Mouse (Mus musculus): ENCODE results near the gene Maf.

Maf gene

GRCm38 (mm10) chr8:115705591-115706110 is 1.9 kb downstream of the Maf start:
- no peak for DNase-seq (ENCODE audit: low spot score)

GRCm38 (mm10) chr8:115703056-115703455 is 4.5 kb downstream of the Maf start:
- no peak for DNase-seq (ENCODE audit: low spot score)

GRCm38 (mm10) chr8:115701001-115701400 is 6.6 kb downstream of the Maf start:
- no peak for DNase-seq (ENCODE audit: low spot score)

GRCm38 (mm10) chr8:115699151-115699550 is 8.4 kb downstream of the Maf start:
- DNase-seq (ENCODE audit: low spot score): no peak

- DNase-seq (ENCODE audit: low spot score): no peak
Measured at GRCm38 (mm10) chr8:115697410-115697809, 10.2 kb downstream of the Maf start.

- no peak for DNase-seq (ENCODE audit: low spot score)
Measured at GRCm38 (mm10) chr8:115696661-115697060, 10.9 kb downstream of the Maf start.

- no peak for DNase-seq (ENCODE audit: low spot score)
Measured at GRCm38 (mm10) chr8:115687349-115687748, 20.2 kb downstream of the Maf start.

- no peak for DNase-seq (ENCODE audit: low spot score)
Measured at GRCm38 (mm10) chr8:115683309-115683708, 24.3 kb downstream of the Maf start.

GRCm38 (mm10) chr8:115679539-115679938 is 28.1 kb downstream of the Maf start:
- DNase-seq (ENCODE audit: low spot score): no peak

- no peak for DNase-seq (ENCODE audit: low spot score)
Measured at GRCm38 (mm10) chr8:115664866-115665265, 42.7 kb downstream of the Maf start.

- DNase-seq (ENCODE audit: low spot score): no peak
Measured at GRCm38 (mm10) chr8:115650110-115650521, 57.5 kb downstream of the Maf start.

GRCm38 (mm10) chr8:115645139-115645538 is 62.5 kb downstream of the Maf start:
- no peak for DNase-seq (ENCODE audit: low spot score)

- DNase-seq (ENCODE audit: low spot score): no peak
Measured at GRCm38 (mm10) chr8:115641936-115642335, 65.7 kb downstream of the Maf start.

GRCm38 (mm10) chr8:115639951-115640350 is 67.6 kb downstream of the Maf start:
- DNase-seq (ENCODE audit: low spot score): no peak

- DNase-seq (ENCODE audit: low spot score): no peak
Measured at GRCm38 (mm10) chr8:115636751-115637150, 70.8 kb downstream of the Maf start.
